Mouse (Mus musculus): Measurements from ENCODE around the gene Tex22.

Gene Tex22

DNA sequence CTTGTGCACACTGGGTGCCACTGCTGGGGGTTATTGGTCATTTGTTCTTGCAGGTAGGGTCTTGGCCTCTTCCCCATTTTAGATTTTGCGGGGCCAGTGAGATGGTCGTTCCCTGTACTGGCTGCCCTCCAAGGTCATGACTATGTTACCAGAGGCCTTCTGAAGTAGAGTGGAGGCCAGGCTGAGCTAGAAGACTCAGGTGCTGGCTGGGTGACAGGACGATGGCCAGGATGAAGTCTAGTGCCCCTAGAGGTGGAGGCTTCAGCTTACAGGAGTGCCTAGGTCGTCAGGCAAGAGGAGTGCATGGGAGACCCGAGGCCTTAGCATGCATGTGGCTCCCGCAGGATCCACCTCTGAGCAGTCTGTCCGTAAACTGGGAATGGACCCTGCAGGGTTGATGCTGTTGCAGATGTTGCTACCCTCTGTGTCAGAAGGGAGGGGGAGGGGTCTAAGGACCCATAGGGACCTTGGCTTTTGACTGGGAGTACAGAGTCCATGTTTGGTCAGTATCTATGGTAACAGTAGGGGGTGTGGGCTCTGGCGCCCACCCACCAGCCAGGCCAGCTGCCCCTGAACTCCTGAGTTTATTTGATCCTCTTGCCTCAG, 29.6 kb downstream of the Tex22 start:
- DNase-seq, result no peak

DNA sequence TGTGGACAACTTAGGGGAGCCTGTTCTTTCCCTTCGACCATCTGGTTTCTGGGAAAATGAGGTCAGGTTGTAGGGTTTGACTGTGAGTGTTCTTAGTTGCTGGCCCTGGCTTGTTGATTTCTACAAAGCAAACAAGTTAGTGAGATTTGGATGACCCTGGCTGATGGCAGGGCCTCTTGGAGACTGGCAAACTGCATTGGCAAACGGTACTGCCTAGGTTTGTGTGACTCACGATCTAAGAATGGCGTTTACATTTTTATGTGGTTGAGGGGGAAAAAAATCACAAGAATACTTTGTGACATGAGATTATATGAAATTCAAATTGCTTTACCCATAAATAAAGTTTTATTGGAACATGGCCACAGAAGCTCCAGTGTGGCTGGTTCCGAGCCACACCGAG, 32.1 kb downstream of the Tex22 start:
- DNase-seq, result no peak

DNA sequence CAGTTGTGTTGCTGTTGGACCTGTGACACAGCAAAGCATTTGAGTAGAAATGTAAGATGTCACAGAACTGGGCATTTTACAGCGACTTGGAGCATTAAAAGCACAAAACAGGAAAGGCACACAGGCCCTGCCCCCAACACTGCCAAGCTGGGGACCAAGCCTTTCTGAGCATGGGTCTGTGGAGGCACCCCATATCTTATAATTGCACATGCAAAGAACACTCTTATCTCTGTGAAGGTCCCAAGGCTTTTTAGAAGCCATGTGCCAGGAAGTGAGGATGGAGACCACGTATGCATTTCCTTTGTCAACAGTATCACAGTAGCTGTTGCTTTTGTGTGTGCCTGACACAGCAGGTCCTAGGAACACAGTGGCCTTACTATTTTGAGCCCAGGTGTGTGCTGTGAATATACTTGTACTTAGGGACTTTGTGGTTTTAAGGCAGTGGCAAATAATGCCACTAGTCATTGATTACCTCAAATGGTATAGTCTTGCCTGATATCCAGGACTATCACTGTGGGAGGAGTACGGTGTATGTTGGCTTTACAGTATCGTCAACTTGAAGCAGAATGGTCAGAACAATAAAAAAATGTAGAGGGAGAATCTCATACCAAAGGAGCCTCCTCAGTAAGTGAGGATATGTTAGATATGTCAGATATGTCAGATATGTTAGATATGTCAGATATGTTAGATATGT, 33.3 kb downstream of the Tex22 start:
- DNase-seq, result no peak

DNA sequence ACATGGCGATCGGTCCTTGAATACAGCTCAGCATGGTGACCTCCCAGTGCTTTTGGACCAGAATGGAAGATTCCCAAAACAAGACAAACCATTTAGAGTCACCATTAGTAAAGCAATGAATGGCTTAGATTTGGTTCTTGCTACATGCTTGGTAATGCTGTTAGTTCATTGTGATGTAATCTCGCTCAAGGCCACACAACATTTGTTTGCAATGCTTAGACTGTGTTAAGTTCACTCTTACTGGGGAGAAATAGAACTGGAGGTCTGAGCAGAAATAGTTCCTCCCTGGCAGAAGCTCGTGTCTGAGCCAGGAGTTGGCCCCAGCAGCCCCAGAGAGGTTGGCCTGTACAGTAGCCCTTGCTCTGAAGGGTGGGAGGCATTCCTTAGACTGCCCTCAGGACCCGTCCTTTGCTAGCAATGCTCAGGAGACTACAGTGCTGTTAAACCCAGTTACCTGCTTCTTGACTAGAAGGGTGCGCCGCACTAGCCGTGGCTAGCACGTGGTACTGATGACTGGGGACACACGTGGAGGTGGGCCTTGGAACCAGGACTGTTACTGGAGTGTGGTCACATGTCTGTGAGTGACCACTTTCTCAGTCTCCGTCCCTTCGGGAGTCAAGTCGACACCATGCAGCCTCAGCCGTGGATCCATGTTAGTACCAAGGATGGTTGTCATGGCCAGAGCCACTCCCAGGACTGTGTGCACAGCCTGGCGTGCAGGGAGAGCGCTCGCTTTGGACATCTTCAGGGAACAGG, 34.4 kb downstream of the Tex22 start:
- DNase-seq, result no peak

DNA sequence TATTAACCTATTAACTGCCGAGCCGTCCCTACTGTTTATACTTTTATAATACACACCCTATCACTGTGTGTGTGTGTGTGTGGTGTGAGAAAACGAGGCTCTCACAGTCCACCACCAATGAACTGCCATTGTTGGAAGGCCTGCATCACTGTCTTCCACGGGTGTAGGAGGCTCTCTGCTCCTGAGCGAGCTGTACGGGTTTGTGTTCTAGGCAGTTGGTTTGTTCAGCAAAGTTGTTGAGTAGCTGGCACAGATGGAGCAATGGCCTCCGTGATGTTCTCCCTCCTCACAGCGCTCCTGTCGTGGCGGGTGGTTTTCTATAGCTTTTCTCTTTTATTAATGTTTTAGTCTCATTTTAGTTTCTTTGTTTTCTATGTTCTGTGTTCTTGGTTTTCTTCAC, 35.5 kb downstream of the Tex22 start:
- DNase-seq, result no peak

DNA sequence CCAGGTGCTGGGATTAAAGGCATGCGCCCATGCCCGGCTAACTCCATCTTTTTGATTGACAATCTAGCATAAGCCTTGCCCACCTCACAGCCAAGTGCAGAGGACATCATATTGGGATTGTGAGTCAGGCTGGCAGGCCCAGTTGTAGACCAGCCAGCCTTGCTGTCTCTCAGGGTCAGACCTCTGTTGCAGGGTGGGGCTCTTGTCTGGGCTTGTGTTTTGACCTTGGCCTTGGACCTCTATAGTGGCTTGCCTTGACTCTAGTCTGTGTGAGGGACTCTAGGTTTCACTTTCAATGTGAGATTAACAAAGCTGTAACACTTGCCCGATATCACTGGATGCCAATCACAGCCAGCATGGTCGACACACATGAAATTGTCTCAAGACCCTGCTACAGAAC, 39.8 kb downstream of the Tex22 start:
- DNase-seq, result no peak

DNA sequence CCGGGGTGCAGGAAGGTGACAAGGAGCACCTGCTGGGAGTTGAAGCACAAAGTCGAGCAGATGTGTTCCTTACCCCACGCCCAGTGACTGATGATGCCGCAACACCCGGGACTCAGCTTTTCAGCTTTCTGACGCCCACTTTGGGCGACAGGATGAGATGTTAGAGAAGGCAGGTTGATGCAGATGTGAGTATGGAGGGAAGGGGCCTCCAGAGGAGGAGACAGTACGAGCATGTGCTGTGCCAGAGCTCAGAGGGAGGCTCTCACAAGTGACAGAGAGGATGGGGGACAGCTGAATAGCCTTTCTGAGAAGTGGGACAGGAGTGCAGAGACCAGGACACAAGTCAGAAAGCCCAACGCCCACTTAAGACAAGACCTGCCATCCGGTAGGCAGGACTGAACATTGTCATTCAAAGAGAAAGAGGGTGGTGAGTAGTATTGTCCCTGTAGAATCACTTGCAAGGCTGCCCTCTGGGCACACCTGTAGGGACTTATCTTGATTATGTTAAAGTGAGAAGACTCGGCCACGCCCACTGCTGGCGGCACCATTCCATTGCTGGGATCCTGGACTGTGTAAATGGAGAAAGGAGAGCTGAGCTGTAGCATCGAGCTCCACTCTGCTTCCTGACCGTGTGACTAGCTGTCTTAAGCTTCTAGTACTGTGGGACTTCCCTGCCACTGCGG, 40.7 kb downstream of the Tex22 start:
- DNase-seq, result no peak

DNA sequence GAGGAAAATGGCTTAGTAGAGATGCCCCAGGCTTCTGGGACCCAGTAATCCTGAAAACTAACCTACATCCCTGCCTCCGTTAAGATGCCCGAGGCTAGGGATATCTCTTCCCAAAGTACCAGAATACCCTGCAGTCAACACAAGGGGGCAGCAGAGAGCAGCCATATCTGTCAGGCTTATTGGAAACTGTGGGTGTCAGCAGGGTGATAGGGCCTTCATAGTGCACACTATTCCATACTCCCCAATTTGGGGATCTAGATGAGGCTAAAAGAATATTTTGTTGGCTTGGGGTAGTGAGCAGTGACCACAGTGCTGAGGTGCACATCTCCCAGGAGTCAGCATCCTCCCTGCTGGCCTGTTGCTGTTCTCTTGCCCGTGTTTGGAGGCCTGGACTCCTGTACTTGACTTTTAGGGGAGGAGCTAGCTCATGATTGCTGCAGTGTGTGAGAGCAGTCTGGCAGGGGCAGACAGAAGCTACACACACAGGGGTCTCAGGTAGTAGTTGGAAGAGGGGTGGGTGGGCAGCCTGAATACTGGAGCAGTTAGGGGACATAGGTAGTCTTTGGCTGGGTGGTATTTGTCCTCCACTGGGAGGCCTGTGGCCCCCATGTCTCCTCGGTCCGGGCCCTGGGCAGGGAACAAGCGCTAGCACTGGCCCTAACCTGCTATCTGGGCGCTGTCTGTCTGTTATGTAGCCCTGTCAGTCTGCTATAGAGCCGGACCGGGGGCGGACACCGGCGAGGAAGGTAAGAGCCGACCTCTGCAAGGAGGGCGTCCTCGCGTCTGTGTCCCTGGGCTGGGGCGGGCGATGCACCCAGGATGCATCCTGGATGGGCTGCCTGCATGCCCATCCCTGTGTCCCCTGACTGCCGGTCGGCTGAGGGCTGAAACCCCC, 45.5 kb downstream of the Tex22 start:
- peak; percentile 41 to 73 for DNase-seq

DNA sequence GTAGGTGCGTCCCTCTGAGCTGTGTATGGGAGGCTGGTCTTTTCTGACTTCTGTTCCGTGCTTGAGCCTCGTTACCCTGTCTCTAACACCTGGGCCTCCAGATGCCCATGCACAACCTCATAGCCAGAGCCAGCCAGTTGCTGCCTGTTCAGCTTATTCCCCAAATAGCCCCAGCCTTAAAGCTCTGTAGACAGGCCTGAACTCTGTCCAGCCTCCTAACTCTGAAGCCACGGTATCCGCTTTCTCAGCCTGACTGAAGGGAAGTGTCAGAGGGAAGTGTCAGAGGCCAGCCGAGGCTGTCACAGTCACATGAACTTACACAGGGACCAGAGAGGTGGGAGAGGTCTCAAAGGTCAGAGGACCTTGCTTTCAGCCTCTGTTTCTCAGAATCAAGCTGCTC, 50.4 kb downstream of the Tex22 start:
- DNase-seq, result no peak

DNA sequence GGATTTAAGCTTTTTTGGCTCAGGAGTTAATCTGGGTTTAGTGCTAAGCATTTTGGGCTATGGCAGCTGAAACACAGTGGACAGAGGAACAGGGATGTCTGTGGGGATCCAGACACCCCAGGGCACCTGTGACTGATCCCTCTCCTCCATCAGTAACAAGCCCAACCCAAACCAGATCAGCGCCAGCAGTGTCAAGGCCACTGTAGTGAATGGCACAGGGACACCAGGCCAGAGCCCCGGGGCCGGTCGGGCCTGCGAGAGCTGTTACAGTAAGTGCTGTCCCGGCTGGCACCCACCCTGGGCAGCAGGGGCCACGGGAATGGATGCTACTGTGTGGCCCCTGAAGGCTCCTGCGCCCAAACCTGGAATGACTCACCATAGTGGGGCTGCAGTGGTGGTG, 56.4 kb downstream of the Tex22 start:
- no peak for DNase-seq

DNA sequence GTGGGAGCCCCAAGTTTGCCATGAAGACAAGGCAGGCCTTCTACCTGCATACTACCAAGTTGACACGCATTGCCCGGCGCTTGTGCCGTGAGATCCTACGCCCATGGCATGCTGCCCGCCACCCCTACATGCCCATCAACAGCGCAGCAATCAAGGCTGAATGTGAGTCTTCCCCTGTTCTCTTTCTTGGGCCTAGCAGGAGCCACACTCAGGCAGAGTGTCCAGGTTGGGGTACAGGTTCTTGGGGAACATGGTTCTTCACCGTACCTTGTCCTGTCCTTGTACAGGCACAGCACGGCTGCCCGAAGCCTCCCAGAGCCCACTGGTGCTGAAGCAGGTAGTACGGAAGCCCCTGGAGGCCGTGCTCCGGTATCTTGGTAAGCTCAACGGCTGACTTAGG, 57.3 kb downstream of the Tex22 start:
- DNase-seq, result no peak

DNA sequence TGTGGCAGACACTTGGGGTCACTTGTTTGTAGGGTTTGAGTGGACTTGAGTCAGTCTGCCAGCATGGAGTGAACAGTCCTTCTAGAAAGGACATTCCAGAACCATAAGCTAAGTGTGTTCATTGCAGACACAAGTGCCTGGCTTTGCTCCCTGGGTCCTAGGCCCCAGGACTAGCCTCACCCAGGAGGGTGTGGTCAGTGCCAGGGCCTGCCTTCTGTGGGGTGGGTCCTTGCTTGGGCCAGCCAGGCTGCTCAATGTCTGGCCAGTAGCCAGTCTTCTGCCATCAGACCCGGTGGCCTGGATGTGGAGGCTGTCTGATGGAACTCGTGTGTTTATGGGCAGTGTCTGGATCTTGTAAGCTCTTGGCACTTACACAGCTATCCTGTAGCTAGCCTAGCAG, 58.3 kb downstream of the Tex22 start:
- no peak for DNase-seq

DNA sequence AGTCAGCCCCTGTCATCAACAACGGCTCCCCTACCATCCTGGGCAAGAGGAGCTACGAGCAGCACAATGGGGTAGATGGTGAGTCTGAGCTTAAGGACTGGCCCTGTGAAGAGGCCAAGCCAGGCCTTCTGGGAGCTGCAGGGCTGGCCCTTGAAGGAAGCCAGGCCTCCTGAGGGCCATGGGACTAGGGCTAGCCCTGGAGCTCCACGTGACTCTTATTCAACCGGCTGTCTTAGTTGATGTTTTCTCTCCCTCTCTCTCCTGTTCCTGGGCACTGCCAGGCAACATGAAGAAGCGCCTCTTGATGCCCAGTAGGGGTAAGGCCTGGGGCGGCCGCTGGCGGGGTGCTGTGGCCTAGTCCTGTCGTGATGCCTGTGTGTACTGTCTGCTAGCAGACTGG, 59.0 kb downstream of the Tex22 start:
- no peak for DNase-seq

DNA sequence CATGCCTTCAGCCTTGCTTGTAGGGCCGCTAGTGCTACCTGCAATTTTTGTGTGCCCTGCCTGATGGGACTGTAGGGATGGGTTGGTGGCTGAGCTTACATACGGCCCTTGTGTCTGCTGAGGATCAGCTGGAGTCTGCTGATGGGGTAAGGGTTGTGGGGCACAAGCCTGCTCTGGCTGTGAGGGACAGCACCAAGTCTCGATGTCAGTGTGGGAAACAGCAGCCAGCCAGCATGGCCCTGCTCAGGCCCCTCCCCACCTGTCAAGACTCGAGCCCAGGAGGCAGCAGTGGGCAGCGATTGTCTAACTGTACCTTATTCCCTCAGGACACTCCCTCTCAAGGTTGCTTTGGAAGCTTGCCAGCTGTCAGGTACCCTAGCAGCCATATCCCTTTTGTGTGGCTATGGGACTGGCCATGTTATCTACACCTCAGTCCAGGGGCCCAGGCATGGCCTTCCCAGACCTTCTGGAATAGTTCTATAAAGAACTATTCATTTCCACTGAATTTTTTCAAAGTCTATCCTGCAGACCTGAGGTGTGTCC, 59.6 kb downstream of the Tex22 start:
- no peak for DNase-seq

DNA sequence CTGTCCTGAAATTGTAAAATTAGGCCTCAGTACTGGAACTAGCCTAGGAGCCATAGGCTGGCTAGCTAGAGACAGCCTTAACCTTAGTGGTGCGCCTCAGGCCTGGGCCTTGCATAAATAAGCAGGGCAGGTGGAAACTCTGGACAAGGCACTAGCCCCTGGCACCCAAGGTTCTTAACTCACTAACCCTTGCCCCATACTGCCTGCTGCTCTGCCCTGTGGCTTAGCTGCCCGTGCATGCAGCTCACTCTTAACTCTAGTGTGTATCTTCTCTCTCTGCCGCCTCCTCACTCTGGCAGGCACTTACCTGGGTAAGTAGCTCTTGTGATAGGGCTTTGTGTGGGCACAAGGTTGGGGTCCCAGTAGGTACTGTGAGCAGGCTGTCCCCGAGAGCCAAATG, 60.2 kb downstream of the Tex22 start:
- DNase-seq, result no peak

DNA sequence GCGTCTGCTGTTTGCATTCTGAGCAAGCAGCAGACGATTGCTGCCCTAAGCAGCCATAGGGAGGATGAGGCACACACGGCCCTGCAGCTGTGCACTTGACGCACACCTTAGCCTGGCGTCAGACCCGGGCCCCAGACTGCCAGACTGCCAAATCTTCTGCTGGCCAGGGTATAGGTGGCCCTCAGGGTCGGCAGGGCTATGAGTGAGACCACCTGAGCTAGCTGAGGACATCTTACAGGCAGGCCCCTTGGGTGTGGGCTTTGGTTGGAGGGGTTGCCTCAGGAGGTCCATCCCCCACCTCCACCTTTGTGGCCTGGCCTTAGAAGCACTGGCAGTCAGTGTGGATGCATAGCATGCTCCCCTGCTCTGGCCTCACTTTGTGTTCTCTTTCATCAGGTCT, 61.1 kb downstream of the Tex22 start:
- DNase-seq, result no peak

DNA sequence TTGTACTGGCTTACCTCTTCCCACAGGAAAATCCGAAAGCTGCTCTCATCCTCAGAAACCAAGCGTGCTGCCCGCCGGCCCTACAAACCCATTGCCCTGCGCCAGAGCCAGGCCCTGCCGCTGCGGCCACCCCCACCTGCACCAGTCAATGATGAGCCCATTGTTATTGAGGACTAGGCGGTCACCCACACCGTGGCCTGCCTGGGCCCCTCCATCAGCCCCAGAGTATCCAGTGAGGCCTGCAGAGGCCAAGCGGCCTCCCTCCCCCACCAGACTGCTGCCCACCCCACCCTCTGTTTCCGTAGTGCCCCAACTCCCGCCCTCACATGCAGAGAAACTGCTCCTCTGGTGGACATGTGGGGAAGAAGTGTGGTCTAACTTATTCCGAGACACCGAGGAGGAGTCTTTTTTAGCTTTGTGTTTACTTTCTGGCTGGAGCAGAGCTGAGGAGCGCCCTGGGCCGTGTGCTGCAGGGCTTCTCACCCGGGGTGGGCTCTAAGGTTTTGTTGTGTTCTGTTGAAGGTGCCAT, 62.3 kb downstream of the Tex22 start:
- no peak for DNase-seq

DNA sequence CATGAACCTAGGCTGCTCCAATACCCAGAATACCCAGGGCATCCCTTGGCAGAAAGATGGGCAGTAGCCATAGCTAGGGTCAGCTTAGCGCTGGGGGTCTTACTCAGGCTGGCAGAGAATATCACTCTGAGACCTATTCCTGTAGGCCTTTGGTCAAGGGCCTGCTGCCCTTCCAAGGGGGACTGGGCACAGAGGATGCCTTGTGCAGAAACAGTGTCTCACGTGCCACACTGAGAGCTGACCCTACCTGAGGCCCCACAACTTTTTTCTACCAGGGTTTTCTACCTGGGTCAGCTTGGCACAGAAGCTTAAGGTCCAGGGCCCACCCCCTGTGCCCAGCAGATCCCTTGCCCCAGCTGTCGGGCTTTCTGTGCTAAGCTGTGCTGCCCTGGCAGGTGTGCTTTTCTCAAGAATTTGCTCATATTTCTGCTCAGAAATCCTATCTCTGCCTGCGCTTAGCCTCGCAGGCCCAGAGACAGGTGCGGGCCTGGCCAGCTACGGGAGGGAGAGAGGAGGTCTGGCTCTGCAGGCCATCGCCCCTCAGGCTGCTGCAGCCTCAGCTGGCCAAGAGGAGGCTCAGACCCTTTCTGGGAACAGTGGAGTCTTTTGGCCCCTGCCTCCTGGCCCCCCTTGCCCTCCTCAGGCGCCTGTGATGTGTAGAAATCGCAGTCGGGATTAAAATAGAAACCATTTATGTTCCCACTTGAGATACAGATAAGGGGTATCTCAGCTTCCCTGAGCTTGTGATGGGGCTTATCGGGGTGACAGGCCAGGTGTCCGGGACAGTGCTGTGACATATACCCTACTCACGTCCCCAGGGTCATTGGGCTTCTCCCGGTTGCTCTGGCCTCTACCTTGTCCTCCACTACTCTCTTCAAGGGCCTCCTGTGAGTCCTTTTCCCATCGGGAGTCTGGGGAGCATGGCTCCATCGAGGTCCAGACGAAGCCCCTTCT, 63.2 kb downstream of the Tex22 start:
- no peak for DNase-seq

DNA sequence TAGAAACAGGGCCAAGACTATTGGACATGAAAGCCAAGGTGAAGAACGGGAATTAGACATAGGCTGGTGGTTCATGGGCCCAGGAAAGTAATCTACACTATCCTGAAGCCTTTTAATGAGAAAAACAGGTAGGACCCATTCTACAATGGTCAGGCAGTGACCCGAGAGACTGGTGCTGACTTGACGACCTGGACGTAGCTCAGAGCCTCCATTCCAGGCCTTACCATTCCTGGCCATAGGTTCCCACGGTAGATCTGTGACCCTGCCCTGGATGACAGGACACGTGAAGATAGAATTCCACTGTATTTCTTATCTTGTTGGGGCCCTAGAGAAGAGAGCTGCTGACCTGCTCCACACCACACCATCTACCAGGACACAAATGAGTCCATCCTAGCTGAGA, 64.0 kb downstream of the Tex22 start:
- no peak for DNase-seq
